Mouse (Mus musculus) liver, postnatal 0 days (tissue): ENCODE data around the gene Coro2b.

Experiments
- CTCF ChIP-seq: sonication (generic); IDR thresholded peaks from 2 replicates; pipeline ENCODE4 v1.5.1; 2016; ENCODE audit warnings: antibody characterized with exemption, low read depth
- EP300 ChIP-seq: IDR thresholded peaks from 2 replicates; pipeline ENCODE4 v1.6.1; 2016; ENCODE audit warnings: antibody characterized with exemption, low read depth, mild to moderate bottlenecking

GRCm38 (mm10) chr9:62509617-62510016 lies 27.2 kb downstream of the Coro2b start:
- no peak for TF ChIP-seq EP300
- no peak for TF ChIP-seq CTCF
